Mouse (Mus musculus) megakaryocyte, adult 5-6 weeks (primary cell): ENCODE data around the gene Abcc10. TPM values are rescaled to one million over a fixed set of nuclear protein-coding genes. Genes with fewer than 3 reads are reported as not detected.
A peak's percentile ranks its signal among the peaks of the same experiment; 100 is the strongest.

ENCODE experiments used
- ATAC-seq: 2 replicates; pipeline ENCODE4 v1.8.0; 2016; ENCODE audit warnings: mild to moderate bottlenecking, inconsistent platforms; ENCODE audit not compliant: poor library complexity, severe bottlenecking
- total RNA-seq, 2 experiments: library from RNA; stranded (forward) in 1 of 2; stranded (reverse) in 1 of 2; fragments of 153-499, 151-499 nt in 1 of 2; fragments of 221-1000, 200-1000 nt in 1 of 2; gene quantifications; 2 replicates each; pipeline versions ENCODE4 v1.2.3 to v1.2.4; 2015 to 2017

Gene Abcc10
- total RNA-seq, 2 experiments from 2014 or later = 0.87 to 2.2 TPM

DNA sequence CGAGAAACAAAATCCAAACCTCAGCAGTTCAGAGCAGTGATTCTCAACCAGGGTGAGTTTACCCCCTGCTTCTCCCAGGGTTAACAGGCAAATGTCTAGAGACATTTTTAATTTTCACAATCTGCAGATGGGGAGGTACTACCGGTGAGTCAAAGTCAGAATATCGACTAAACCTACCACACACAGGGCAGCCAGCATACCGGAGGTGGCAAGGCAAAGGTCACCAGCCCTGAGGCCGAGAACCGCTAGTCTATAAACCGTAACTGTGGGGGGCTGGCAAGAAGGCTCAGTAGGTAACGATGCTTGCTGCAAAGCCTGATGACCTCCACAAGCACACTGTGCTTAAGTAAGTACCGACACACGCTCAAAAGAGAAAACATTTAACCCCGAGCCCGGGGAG, 62.6 kb downstream of the Abcc10 start:
- no peak for ATAC-seq

GRCm38 (mm10) chr17:46262201-46262694, 65.9 kb downstream of the Abcc10 start:
- ATAC-seq = no peak

- no peak for ATAC-seq
These were observed 68.5 kb downstream of the Abcc10 start for GRCm38 (mm10) chr17:46259675-46260074.

GRCm38 (mm10) chr17:46258279-46259053, 69.7 kb downstream of the Abcc10 start:
- ATAC-seq = no peak

- no peak for ATAC-seq
These were observed 73.0 kb downstream of the Abcc10 start for GRCm38 (mm10) chr17:46255147-46255546.

DNA sequence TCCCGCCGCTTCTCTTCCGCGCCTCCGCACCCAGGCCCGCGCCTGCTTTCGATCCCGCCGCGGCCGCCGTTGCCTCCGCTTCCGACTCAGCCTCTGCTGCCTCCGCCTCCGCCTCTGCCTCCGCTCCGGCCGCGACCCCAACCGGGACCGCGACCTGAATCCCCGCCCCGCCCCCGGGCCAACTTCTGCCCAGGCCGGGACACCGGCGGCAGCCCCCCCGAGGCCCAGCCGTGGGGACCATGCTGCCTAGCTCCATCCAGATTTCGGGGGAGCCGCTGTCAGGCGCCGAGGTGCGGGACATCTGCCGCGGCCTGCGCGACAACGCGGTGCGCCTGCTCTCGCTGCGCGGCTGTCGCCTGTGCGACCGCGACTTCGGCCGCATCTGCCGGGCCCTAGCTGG, 74.0 kb downstream of the Abcc10 start:
- ATAC-seq = no peak

DNA sequence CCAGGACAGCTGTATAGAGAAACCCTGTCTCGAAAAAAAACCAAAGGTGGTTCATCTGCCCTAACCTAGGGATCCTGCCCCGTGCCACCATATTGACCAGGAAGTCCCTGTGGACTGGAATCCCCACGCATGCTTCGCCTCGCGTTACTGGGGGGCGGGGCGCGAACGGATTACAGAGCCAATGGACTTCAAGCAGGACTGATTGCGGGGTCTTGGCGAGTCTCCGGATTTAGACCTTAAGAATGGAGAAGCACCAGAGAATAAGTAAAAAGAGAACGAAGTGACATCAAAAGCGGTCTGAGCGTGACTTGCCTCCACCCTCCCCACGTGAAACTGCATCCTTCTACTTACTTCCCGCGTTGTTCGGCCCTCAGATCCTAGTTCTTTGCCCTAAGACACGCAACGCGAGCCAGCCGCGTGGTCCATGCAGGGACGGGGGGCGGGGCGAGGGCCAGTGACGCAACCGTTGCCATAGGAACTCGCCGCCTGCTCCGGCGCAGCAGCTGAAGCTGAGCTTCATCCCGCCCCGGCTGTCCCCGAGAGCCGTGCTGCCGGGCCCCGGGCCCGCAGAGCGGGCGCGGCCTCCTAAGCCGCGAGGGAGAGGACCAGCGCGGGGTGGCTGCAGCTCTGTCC, 74.6 kb downstream of the Abcc10 start, which contains the start of gene Lrrc73:
TSS of gene Lrrc73 (plus strand) at position 80 of the 633 bp plus-strand sequence.
- ATAC-seq = peak; percentile 87

Other genes starting within 250 kb of the Abcc10 start
- gene Mrps18a, start 217.4 kb downstream of the Abcc10 start, total RNA-seq (2015) = 35.5 and 46.1 TPM in 2 replicates
- 28.7 and 39.4 TPM in 2 replicates for gene Mrps18a, start 217.4 kb downstream of the Abcc10 start, total RNA-seq (2017)
- gene Rsph9, start 184.1 kb downstream of the Abcc10 start, total RNA-seq (2015) = not detected in 2 replicates
- not detected in 2 replicates for gene Rsph9, start 184.1 kb downstream of the Abcc10 start, total RNA-seq (2017)
- 20.5 and 20.6 TPM in 2 replicates for gene Mad2l1bp, start 174.8 kb downstream of the Abcc10 start, total RNA-seq (2015)
- 9.5 and 9.9 TPM in 2 replicates for gene Mad2l1bp, start 174.8 kb downstream of the Abcc10 start, total RNA-seq (2017)
- gene Gtpbp2, start 167.3 kb downstream of the Abcc10 start, total RNA-seq (2015) = 29.3 and 30.2 TPM in 2 replicates
- gene Gtpbp2, start 167.3 kb downstream of the Abcc10 start, total RNA-seq (2017) = 47.9 and 49.6 TPM in 2 replicates
- 14.2 and 18.2 TPM in 2 replicates for gene Polh, start 125.7 kb downstream of the Abcc10 start, total RNA-seq (2015)
- 28.5 and 31.8 TPM in 2 replicates for gene Polh, start 125.7 kb downstream of the Abcc10 start, total RNA-seq (2017)
- 16.8 and 21.0 TPM in 2 replicates for gene Xpo5, start 125.6 kb downstream of the Abcc10 start, total RNA-seq (2015)
- gene Xpo5, start 125.6 kb downstream of the Abcc10 start, total RNA-seq (2017) = 25.1 and 26.6 TPM in 2 replicates
- 22.5 and 27.8 TPM in 2 replicates for gene Polr1c, start 80.3 kb downstream of the Abcc10 start, total RNA-seq (2015)
- gene Polr1c, start 80.3 kb downstream of the Abcc10 start, total RNA-seq (2017) = 21.4 and 22.4 TPM in 2 replicates
- gene Yipf3, start 80.3 kb downstream of the Abcc10 start, total RNA-seq (2015) = 53.9 and 55.1 TPM in 2 replicates
- gene Yipf3, start 80.3 kb downstream of the Abcc10 start, total RNA-seq (2017) = 30.1 and 35.8 TPM in 2 replicates
- 0.34 and 1.2 TPM in 2 replicates for gene Lrrc73, start 74.8 kb downstream of the Abcc10 start, total RNA-seq (2015)
- 0.33 TPM in 1 of 2 replicates, not detected in the other for gene Lrrc73, start 74.8 kb downstream of the Abcc10 start, total RNA-seq (2017)
- gene Tjap1, start 45.3 kb downstream of the Abcc10 start, total RNA-seq (2015) = 5.4 and 9.9 TPM in 2 replicates
- 9.8 and 15.7 TPM in 2 replicates for gene Tjap1, start 45.3 kb downstream of the Abcc10 start, total RNA-seq (2017)
- not detected in 2 replicates for gene Dlk2, start 30.9 kb downstream of the Abcc10 start, total RNA-seq (2015)
- not detected in 2 replicates for gene Dlk2, start 30.9 kb downstream of the Abcc10 start, total RNA-seq (2017)
- gene Zfp318, start 55.4 kb upstream of the Abcc10 start, total RNA-seq (2015) = 3.9 and 10.4 TPM in 2 replicates
- gene Zfp318, start 55.4 kb upstream of the Abcc10 start, total RNA-seq (2017) = 5.2 and 8.3 TPM in 2 replicates
- gene Crip3, start 100.6 kb upstream of the Abcc10 start, total RNA-seq (2015) = not detected in 2 replicates
- gene Crip3, start 100.6 kb upstream of the Abcc10 start, total RNA-seq (2017) = not detected in 2 replicates
- gene Slc22a7, start 110.1 kb upstream of the Abcc10 start, total RNA-seq (2015) = not detected in 2 replicates
- not detected in 2 replicates for gene Slc22a7, start 110.1 kb upstream of the Abcc10 start, total RNA-seq (2017)
- gene Ttbk1, start 159.3 kb upstream of the Abcc10 start, total RNA-seq (2015) = not detected in 2 replicates
- 0.04 TPM in 1 of 2 replicates, not detected in the other for gene Ttbk1, start 159.3 kb upstream of the Abcc10 start, total RNA-seq (2017)
- 10.1 and 10.4 TPM in 2 replicates for gene Dnph1, start 168.4 kb upstream of the Abcc10 start, total RNA-seq (2015)
- 4.3 and 5.9 TPM in 2 replicates for gene Dnph1, start 168.4 kb upstream of the Abcc10 start, total RNA-seq (2017)
- gene Cul9, start 218.0 kb upstream of the Abcc10 start, total RNA-seq (2015) = 2.7 and 4.3 TPM in 2 replicates
- gene Cul9, start 218.0 kb upstream of the Abcc10 start, total RNA-seq (2017) = 1.7 and 4.4 TPM in 2 replicates
- gene Srf, start 227.8 kb upstream of the Abcc10 start, total RNA-seq (2015) = 28.5 and 34.0 TPM in 2 replicates
- gene Srf, start 227.8 kb upstream of the Abcc10 start, total RNA-seq (2017) = 23.7 and 36.3 TPM in 2 replicates